Comparison of ENCODE assay signal across 8 mouse cellular contexts in genomic region chr2:32570698-32571494, GRCm38 (mm10). TPM values are rescaled to one million over a fixed set of nuclear protein-coding genes. Genes with fewer than 3 reads are reported as not detected.
DNase-seq lines count a peak whose midpoint lies in the region; ATAC-seq and TF ChIP-seq lines count a peak whose summit lies in the region.

Gene Dpm2, plus strand, starts transcription at chr2:32570858.

- ATAC-seq in erythroid progenitor cell, adult 5-6 weeks (replicated peaks; ENCODE audit: low FRiP score, poor library complexity, severe bottlenecking) = peak; percentile 87
- ATAC-seq in heart, embryonic 12.5 days (ENCODE audit: insufficient number of reproducible peaks, low FRiP score) = peak; percentile 85
- peak; percentile 74 for ATAC-seq in kidney, postnatal 0 days (replicated peaks; ENCODE audit: low FRiP score, low read depth)
- ATAC-seq in liver, embryonic 11.5 days (replicated peaks; ENCODE audit: low FRiP score) = peak; percentile 76
- ATAC-seq in stomach, embryonic 14.5 days (ENCODE audit: insufficient number of reproducible peaks, insufficient read depth, low FRiP score, low read depth) = peak; percentile 82

- WGBS in heart, embryonic 12.5 days = 2% methylated on average over 36 of the region's 36 CpGs
- WGBS in kidney, postnatal 0 days = under 1% methylated on average over 36 of the region's 36 CpGs
- WGBS in liver, embryonic 11.5 days = 1% methylated on average over 36 of the region's 36 CpGs
- 1% methylated on average over 36 of the region's 36 CpGs for WGBS in stomach, embryonic 14.5 days

- H3K4me1 ChIP-seq in heart, embryonic 12.5 days (replicated peaks) = peaks cover 22% of the 10 kb centered on the region
- peaks cover 13% of the 10 kb centered on the region for H3K4me1 ChIP-seq in kidney, postnatal 0 days (replicated peaks; ENCODE audit: insufficient read depth, low read length)
- peaks cover 14% of the 10 kb centered on the region for H3K4me1 ChIP-seq in liver, embryonic 11.5 days (replicated peaks; ENCODE audit: control insufficient read depth, insufficient read depth, low read length)
- peaks cover 11% of the 10 kb centered on the region; the same call in 1 of the 2 replicates for H3K4me1 ChIP-seq in stomach, embryonic 14.5 days (ENCODE audit: control insufficient read depth, insufficient read depth, low read length)

- H3K27ac ChIP-seq in heart, embryonic 12.5 days (ENCODE audit: poor library complexity, severe bottlenecking) = 0 out of 2 replicates have a peak within 1 kb of the TSS, but pooled peaks have one; percentile 34
- H3K27ac ChIP-seq in kidney, postnatal 0 days = peak within 1 kb of the TSS; percentile 57
- peak within 1 kb of the TSS; percentile 71 for H3K27ac ChIP-seq in liver, embryonic 11.5 days (ENCODE audit: low read depth, low read length)
- peak within 1 kb of the TSS; percentile 46; the same call in 1 of the 2 replicates for H3K27ac ChIP-seq in stomach, embryonic 14.5 days (ENCODE audit: low read length)

- peak within 1 kb of the TSS; percentile 72 for H3K4me3 ChIP-seq in heart, embryonic 12.5 days
- peak within 1 kb of the TSS; percentile 77 for H3K4me3 ChIP-seq in kidney, postnatal 0 days (replicated peaks; ENCODE audit: low read depth, low read length)
- peak within 1 kb of the TSS; percentile 92 for H3K4me3 ChIP-seq in liver, embryonic 11.5 days (ENCODE audit: low read depth, low read length)
- H3K4me3 ChIP-seq in stomach, embryonic 14.5 days (ENCODE audit: low read depth, low read length) = peak within 1 kb of the TSS; percentile 73

- DNase-seq in CD4-positive helper T cell, adult 2 months (ENCODE audit: low read depth, low spot score) = peak; percentile 93
- DNase-seq in brain, embryonic 18.5 days (ENCODE audit: low read depth, low spot score) = peak; percentile 87
- DNase-seq in kidney, postnatal 0 days (ENCODE audit: low spot score) = peak; percentile 96
- DNase-seq in liver, embryonic 11.5 days (ENCODE audit: low spot score) = peak; percentile 85
- peak; percentile 93 for DNase-seq in naive thymus-derived CD4-positive, alpha-beta T cell, adult 2 months (ENCODE audit: low read depth)

- H3K4me2 ChIP-seq in heart, embryonic 12.5 days = peak within 1 kb of the TSS; percentile 88
- H3K4me2 ChIP-seq in kidney, postnatal 0 days (ENCODE audit: low read length) = peak within 1 kb of the TSS; percentile 92
- peak within 1 kb of the TSS; percentile 81 for H3K4me2 ChIP-seq in liver, embryonic 11.5 days
- peak within 1 kb of the TSS; percentile 87 for H3K4me2 ChIP-seq in stomach, embryonic 14.5 days (replicated peaks; ENCODE audit: low read depth, low read length)

- H3K9me3 ChIP-seq in heart, embryonic 12.5 days (replicated peaks) = no peaks in the 10 kb centered on the region
- H3K9me3 ChIP-seq in kidney, postnatal 0 days (replicated peaks; ENCODE audit: low read length) = no peaks in the 10 kb centered on the region
- H3K9me3 ChIP-seq in liver, embryonic 11.5 days (ENCODE audit: control insufficient read depth, low read length) = no peaks in the 10 kb centered on the region
- H3K9me3 ChIP-seq in stomach, embryonic 14.5 days (ENCODE audit: control insufficient read depth, low read depth, low read length) = no peaks in the 10 kb centered on the region

- peaks cover 34% of the 10 kb centered on the region for H3K36me3 ChIP-seq in heart, embryonic 12.5 days
- peaks cover 22% of the 10 kb centered on the region for H3K36me3 ChIP-seq in kidney, postnatal 0 days (ENCODE audit: insufficient read depth, low read length)
- peaks cover 7% of the 10 kb centered on the region for H3K36me3 ChIP-seq in liver, embryonic 11.5 days (ENCODE audit: control insufficient read depth, insufficient read depth, low read length)
- H3K36me3 ChIP-seq in stomach, embryonic 14.5 days (ENCODE audit: control insufficient read depth, insufficient read depth, low read length) = peaks cover 23% of the 10 kb centered on the region

- peak within 1 kb of the TSS; percentile 84 for H3K9ac ChIP-seq in heart, embryonic 12.5 days
- peak within 1 kb of the TSS; percentile 77 for H3K9ac ChIP-seq in kidney, postnatal 0 days (ENCODE audit: low read depth, low read length)
- peak within 1 kb of the TSS; percentile 89 for H3K9ac ChIP-seq in liver, embryonic 11.5 days (ENCODE audit: low read depth, low read length)
- peak within 1 kb of the TSS; percentile 67 for H3K9ac ChIP-seq in stomach, embryonic 14.5 days (replicated peaks; ENCODE audit: low read depth, low read length)

- H3K27me3 ChIP-seq in heart, embryonic 12.5 days (replicated peaks) = peaks cover 3% of the 10 kb centered on the region; the same call in 1 of the 2 replicates
- no peaks in the 10 kb centered on the region for H3K27me3 ChIP-seq in kidney, postnatal 0 days (ENCODE audit: insufficient read depth, low read length)
- H3K27me3 ChIP-seq in liver, embryonic 11.5 days (replicated peaks; ENCODE audit: control insufficient read depth, insufficient read depth, low read length) = peaks cover 7% of the 10 kb centered on the region
- H3K27me3 ChIP-seq in stomach, embryonic 14.5 days (ENCODE audit: control insufficient read depth, insufficient read depth, low read length) = no peaks in the 10 kb centered on the region

- TF ChIP-seq CTCF in kidney, postnatal 0 days (IDR thresholded peaks at IDR 0.05; ENCODE audit: low read depth) = peak; percentile 19; the same call in 1 of the 2 replicates

RNA-seq across cellular contexts. Expression of gene Dpm2, which starts in this region (rescaled TPM):
- total RNA-seq in erythroid progenitor cell, adult 5-6 weeks (2015; ENCODE audit: low replicate concordance) = 33.9 and 45.3 TPM in 2 replicates
- 11.8 and 21.1 TPM in 2 replicates for total RNA-seq in erythroid progenitor cell, adult 5-6 weeks (2017; ENCODE audit: low replicate concordance)
- polyA plus RNA-seq in heart, embryonic 12.5 days (2016; fragmentation: Nextera tagmentation; extraction: Ambion mirVana) = 68.0 and 71.5 TPM in 2 replicates
- polyA plus RNA-seq in kidney, postnatal 0 days (2015; fragmentation: Nextera tagmentation; extraction: Ambion mirVana) = 105 and 110 TPM in 2 replicates
- 100 and 109 TPM in 2 replicates for polyA plus RNA-seq in liver, embryonic 11.5 days (2014; fragmentation: Nextera tagmentation; extraction: Ambion mirVana)
- polyA plus RNA-seq in stomach, embryonic 14.5 days (2014; fragmentation: Nextera tagmentation; extraction: Ambion mirVana) = 122 TPM in 2 replicates

Comparison
In these comparisons a context has a peak if more than half of its experiments do, and no peak if none do; other contexts are left out.
1. Peak in every context shown above with its lines: DNase-seq, ATAC-seq, H3K4me3 ChIP-seq and H3K27ac ChIP-seq.